Mouse (Mus musculus) embryonic fibroblast, embryonic 13.5 days (primary cell): ENCODE measurements around the gene Ttc36.

Experiments
- CTCF ChIP-seq: IDR thresholded peaks from 2 replicates; pipeline ENCODE4 v1.5.1; 2011; ENCODE audit warnings: mild to moderate bottlenecking, control low read depth, low read length, moderate library complexity, borderline replicate concordance; ENCODE audit not compliant: insufficient read depth
- POLR2A ChIP-seq: IDR thresholded peaks from 2 replicates; pipeline ENCODE4 v1.6.1; 2011; ENCODE audit warnings: low read depth, mild to moderate bottlenecking, control low read depth, low read length, moderate library complexity

DNA sequence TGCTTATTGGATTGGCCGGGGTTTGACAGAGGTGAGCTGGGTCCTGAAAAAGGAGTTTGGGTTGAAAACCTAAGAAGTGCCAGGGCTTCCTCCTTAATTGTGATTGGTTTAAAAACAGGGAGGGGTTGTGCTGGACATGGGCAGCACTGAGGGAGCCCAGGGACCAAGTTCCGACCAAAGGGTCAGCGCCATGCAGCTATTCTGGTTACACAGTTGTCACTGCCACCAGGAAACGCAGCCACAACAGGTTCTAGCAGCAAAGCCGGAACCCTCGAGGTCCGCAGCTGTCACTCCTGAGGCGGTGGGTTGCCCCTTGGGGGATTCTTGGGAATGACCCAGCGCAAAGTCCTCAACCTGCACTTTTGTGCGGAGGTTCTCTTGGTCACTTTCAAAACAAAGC is 1.8 kb upstream of the Ttc36 start:
- TF ChIP-seq CTCF (no peak), POLR2A (no peak)
